Mouse (Mus musculus) liver, embryonic 14.5 days (tissue): ENCODE measurements around the gene Gm28038. TPM values are rescaled to one million over a fixed set of nuclear protein-coding genes. Genes with fewer than 3 reads are reported as not detected.
A peak's percentile ranks its signal among the peaks of the same experiment; 100 is the strongest.

Experiments used
- ATAC-seq: fragments of 200-750 bp; cut with Nextera tagmentation; 2 replicates; pipeline ENCODE4 v1.8.0; 2017; ENCODE audit warnings: moderate number of reproducible peaks, mild to moderate bottlenecking, moderate library complexity; ENCODE audit not compliant: insufficient read depth
- DNase-seq, 3 experiments: peaks; one replicate each; pipeline ENCODE4 v3.0.0-alpha.2; 2012 to 2013; ENCODE audit warnings: low read depth in 3 of 3, low spot score in 3 of 3
- H3K27ac ChIP-seq: fragments of 300-500 bp; sonication (generic); 2 replicates; pipeline ENCODE4 v1.5.1; 2014; ENCODE audit warnings: moderate library complexity, mild to moderate bottlenecking, control low read depth, inconsistent platforms
- H3K27me3 ChIP-seq: fragments of 300-500 bp; sonication (generic); 2 replicates; pipeline ENCODE4 v1.6.1; 2014; ENCODE audit warnings: mild to moderate bottlenecking, low read length, moderate library complexity; ENCODE audit not compliant: control insufficient read depth, insufficient read depth
- H3K36me3 ChIP-seq: fragments of 300-500 bp; sonication (generic); replicated peaks from 2 replicates; pipeline ENCODE4 v1.6.1; 2014; ENCODE audit warnings: low read depth; ENCODE audit not compliant: control insufficient read depth, insufficient read depth
- H3K4me1 ChIP-seq, 2 experiments: fragments of 200-500 bp in 1 of 2; fragments of 300-500 bp in 1 of 2; sonication (generic) in 1 of 2; replicated peaks; 2 replicates each; pipeline ENCODE4 v1.6.1; 2012 to 2014; ENCODE audit warnings: antibody characterized with exemption in 1 of 2, inconsistent platforms in 1 of 2, low read length in 1 of 2; ENCODE audit not compliant: control insufficient read depth in 2 of 2, insufficient read depth in 2 of 2
- H3K4me2 ChIP-seq: fragments of 300-500 bp; sonication (generic); 2 replicates; pipeline ENCODE4 v1.6.1; 2014; ENCODE audit warnings: low read depth, mild to moderate bottlenecking, control low read depth, moderate library complexity
- H3K4me3 ChIP-seq, 2 experiments: fragments of 200-500 bp in 1 of 2; fragments of 300-500 bp in 1 of 2; sonication (generic) in 1 of 2; 2 replicates each; pipeline ENCODE4 v1.5.1; 2012 to 2014; ENCODE audit warnings: low read depth in 2 of 2, low read length in 2 of 2, mild to moderate bottlenecking in 2 of 2, control low read depth in 1 of 2, inconsistent platforms in 1 of 2, moderate library complexity in 1 of 2; ENCODE audit not compliant: insufficient read depth in 1 of 2
- H3K9ac ChIP-seq: fragments of 300-500 bp; sonication (generic); replicated peaks from 2 replicates; pipeline ENCODE4 v1.6.1; 2014; ENCODE audit warnings: mild to moderate bottlenecking, control low read depth, moderate library complexity
- H3K9me3 ChIP-seq: fragments of 300-500 bp; sonication (generic); 2 replicates; pipeline ENCODE4 v1.6.1; 2016; ENCODE audit warnings: low read length, mixed read lengths; ENCODE audit not compliant: control insufficient read depth
- CTCF ChIP-seq: IDR thresholded peaks from 2 replicates; pipeline ENCODE4 v1.5.1; 2016; ENCODE audit warnings: antibody characterized with exemption, low read depth, control low read depth
- EP300 ChIP-seq: IDR thresholded peaks from 2 replicates; pipeline ENCODE4 v1.6.1; 2016; ENCODE audit warnings: antibody characterized with exemption, low read depth
- WGBS: fragments of 180-500 bp; shearing (Covaris S2); extraction: QIAGEN DNeasy Blood & Tissue Kit; methylation state at CpG from one replicate; pipeline ENCODE4 v1.1.7; 2014; ENCODE audit not compliant: insufficient replicate concordance; 5-methylcytosine and 5-hydroxymethylcytosine counted together
- polyA plus RNA-seq, 2 experiments: library from polyadenylated mRNA; depleted of rRNA in 1 of 2; stranded (reverse) in 1 of 2; unstranded in 1 of 2; fragments of >200 nt; fragmentation: Nextera tagmentation in 1 of 2; extraction: Ambion mirVana in 1 of 2; gene quantifications; 2 replicates each; pipeline versions ENCODE4 v1.2.1 to v1.2.3; 2012 to 2014

The Gm28038 gene
- polyA plus RNA-seq, 2 experiments = not detected

GRCm38 (mm10) chr2:30263811-30264210 is 17.0 kb upstream of the Gm28038 start:
- WGBS = 70% methylated on average over 6 of the region's 6 CpGs
- H3K4me3 ChIP-seq = no peak overlapping the region
- H3K27ac ChIP-seq = no peak overlapping the region
- no peaks in the 10 kb centered on the region for H3K27me3 ChIP-seq
- peaks cover 20% of the 10 kb centered on the region for H3K36me3 ChIP-seq
- H3K9me3 ChIP-seq = no peaks in the 10 kb centered on the region
- DNase-seq = no peak
- no peak for ATAC-seq
- TF ChIP-seq CTCF (no peak), EP300 (no peak)
- H3K4me1 ChIP-seq = peaks cover 0 to 22% of the 10 kb centered on the region in 2 experiments; a peak in 3 of 4 replicates
- H3K9ac ChIP-seq = no peak overlapping the region
- H3K4me2 ChIP-seq = no peak overlapping the region

DNA sequence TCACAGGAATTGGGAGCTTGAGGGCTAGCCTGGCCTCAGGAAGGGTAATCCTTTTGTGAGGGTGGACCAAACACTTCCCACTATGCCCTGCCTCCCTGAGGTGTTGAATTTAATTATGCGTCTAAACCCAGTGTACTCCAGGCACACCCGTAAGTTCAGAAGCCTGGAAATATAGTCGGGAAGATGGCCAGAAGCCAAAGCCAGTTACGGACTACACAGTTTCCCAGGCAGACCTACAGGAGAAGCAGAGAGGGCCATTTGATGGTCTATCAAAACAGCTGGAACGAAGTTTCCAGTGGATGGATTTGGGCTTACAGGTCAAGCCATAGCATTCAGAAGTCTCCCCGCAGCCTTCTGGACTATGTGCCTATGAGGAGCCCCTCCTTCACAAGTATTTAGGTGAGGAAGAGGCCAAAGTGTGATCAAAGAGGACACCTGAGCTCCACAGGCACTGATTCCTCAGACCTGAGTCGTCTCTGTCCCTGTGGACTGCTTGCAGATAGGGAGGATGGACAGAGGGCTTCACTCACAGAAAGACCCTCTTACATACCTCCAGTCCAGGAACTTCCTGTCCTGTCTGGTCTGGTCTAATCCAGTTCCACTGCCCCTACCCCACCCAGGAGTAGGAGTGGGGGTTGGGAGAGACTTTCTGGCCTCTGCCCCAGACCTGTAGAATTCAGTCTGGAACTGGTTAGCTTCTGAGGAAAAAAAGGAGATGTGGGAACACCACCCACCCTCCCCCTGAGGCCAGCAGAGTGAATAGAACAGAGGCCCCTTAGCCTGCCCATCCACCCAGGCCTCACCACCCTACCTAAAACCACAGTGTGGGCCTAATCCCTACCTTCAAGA is 15.9 kb upstream of the Gm28038 start:
- 75% methylated on average over 7 of the region's 7 CpGs for WGBS
- Histone ChIP-seq H3K36me3 (peaks cover 16% of the 10 kb centered on the region), H3K27me3 (no peaks in the 10 kb centered on the region), H3K9me3 (no peaks in the 10 kb centered on the region), H3K9ac (no peak overlapping the region), H3K27ac (no peak overlapping the region), H3K4me2 (no peak overlapping the region), H3K4me1 (peaks cover 0 to 23% of the 10 kb centered on the region in 2 experiments; a peak in 3 of 4 replicates), H3K4me3 (no peak overlapping the region)
- DNase-seq (no peak), ATAC-seq (no peak)
- no peak for TF ChIP-seq CTCF
- no peak for TF ChIP-seq EP300

GRCm38 (mm10) chr2:30265767-30266253 is 15.0 kb upstream of the Gm28038 start, which contains the start of gene Phyhd1:
Gene Phyhd1, plus strand, starts transcription at chr2:30266203.
- TF ChIP-seq CTCF (no peak), EP300 (no peak)
- H3K4me3 ChIP-seq = peak within 1 kb of the TSS; percentile 13 to 22; a peak in 3 of 4 replicates
- peak within 1 kb of the TSS; percentile 17 for H3K4me2 ChIP-seq
- WGBS = 56% methylated on average over 5 of the region's 5 CpGs
- peaks cover 0 to 23% of the 10 kb centered on the region in 2 experiments; a peak in 3 of 4 replicates for H3K4me1 ChIP-seq
- H3K9me3 ChIP-seq = no peaks in the 10 kb centered on the region
- no peak for ATAC-seq
- H3K27ac ChIP-seq = peak within 1 kb of the TSS; percentile 52
- H3K36me3 ChIP-seq = peaks cover 16% of the 10 kb centered on the region
- H3K9ac ChIP-seq = no peak within 1 kb of the TSS
- DNase-seq = no peak
- no peaks in the 10 kb centered on the region for H3K27me3 ChIP-seq

DNA sequence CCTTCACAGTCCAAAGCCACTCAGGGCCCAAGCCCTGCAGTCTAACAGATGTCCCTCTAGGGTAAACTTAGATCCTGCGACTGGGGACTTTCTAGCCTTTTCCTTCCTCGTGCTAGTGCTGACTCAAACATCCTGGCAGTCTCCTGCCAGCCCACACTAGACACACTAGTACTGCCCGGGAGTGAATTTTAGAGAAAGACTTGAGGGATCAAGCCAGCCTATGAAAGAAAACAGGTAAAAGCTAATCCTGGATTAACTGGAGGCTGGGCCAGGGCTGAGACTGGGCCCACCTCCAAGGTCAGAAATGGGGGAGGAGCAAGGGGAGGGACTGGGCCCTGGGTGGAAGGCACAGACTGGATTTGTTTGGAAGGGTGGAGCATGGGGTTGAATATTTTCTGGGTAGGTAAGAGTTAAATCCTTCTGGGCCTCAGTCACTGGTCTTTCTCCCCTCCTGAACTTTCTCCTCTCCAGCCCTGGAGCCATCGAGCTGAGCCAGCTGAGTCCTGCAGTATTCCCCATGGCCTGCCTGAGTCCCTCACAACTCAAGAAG is 14.4 kb upstream of the Gm28038 start:
- ATAC-seq (peak; percentile 56), DNase-seq (peak in 1 of 3 experiments; percentile 31)
- no peaks in the 10 kb centered on the region for H3K27me3 ChIP-seq
- TF ChIP-seq EP300 (no peak), CTCF (no peak)
- H3K4me1 ChIP-seq = peaks cover 0 to 23% of the 10 kb centered on the region in 2 experiments; a peak in 3 of 4 replicates
- peaks cover 16% of the 10 kb centered on the region for H3K36me3 ChIP-seq
- peak overlapping the region; percentile 17 for H3K4me2 ChIP-seq
- H3K4me3 ChIP-seq = peak overlapping the region; percentile 13 to 22; a peak in 2 of 4 replicates
- no peak overlapping the region for H3K9ac ChIP-seq
- no peaks in the 10 kb centered on the region for H3K9me3 ChIP-seq
- peak overlapping the region; percentile 52 for H3K27ac ChIP-seq
- 30% methylated on average over 4 of the region's 4 CpGs for whole genome bisulfite sequencing

GRCm38 (mm10) chr2:30267466-30267865 is 13.4 kb upstream of the Gm28038 start:
- Histone ChIP-seq H3K9ac (no peak overlapping the region), H3K27me3 (no peaks in the 10 kb centered on the region), H3K4me2 (peak overlapping the region; percentile 17), H3K36me3 (peaks cover 9% of the 10 kb centered on the region), H3K27ac (no peak overlapping the region), H3K4me1 (peaks cover 0 to 23% of the 10 kb centered on the region in 2 experiments; a peak in 3 of 4 replicates), H3K4me3 (no peak overlapping the region), H3K9me3 (no peaks in the 10 kb centered on the region)
- ATAC-seq (no peak), DNase-seq (no peak)
- TF ChIP-seq CTCF (no peak), EP300 (no peak)
- WGBS = 77% methylated on average over 2 of the region's 2 CpGs
